Mouse (Mus musculus) G1E (cell line): ENCODE measurements around the gene Spata9.
"Not testable (repeated sequence)": the region's sequence is repeated elsewhere in the genome, so short reads cannot be mapped to it uniquely, and the experiment has no call there.

Experiments
- CTCF ChIP-seq: IDR thresholded peaks from 2 replicates; pipeline ENCODE4 v1.5.1; 2012; ENCODE audit warnings: low read depth, low read length, inconsistent platforms, mixed read lengths
- GATA1 ChIP-seq: IDR thresholded peaks from 2 replicates; pipeline ENCODE4 v1.6.1; 2012; ENCODE audit warnings: borderline replicate concordance, low read length, inconsistent platforms, mixed read lengths
- GATA2 ChIP-seq: IDR thresholded peaks from 2 replicates; pipeline ENCODE4 v1.6.1; 2012; ENCODE audit warnings: low read depth, low read length, inconsistent platforms, borderline replicate concordance
- POLR2AphosphoS5 ChIP-seq: IDR thresholded peaks from 2 replicates; pipeline ENCODE4 v1.6.1; 2012; ENCODE audit warnings: low read depth, low read length, inconsistent platforms; ENCODE audit not compliant: insufficient replicate concordance
- TAL1 ChIP-seq: conservative IDR thresholded peaks from 2 replicates; pipeline ENCODE4 v1.6.1; 2012; ENCODE audit warnings: low read depth, low read length, inconsistent platforms, mixed read lengths

DNA sequence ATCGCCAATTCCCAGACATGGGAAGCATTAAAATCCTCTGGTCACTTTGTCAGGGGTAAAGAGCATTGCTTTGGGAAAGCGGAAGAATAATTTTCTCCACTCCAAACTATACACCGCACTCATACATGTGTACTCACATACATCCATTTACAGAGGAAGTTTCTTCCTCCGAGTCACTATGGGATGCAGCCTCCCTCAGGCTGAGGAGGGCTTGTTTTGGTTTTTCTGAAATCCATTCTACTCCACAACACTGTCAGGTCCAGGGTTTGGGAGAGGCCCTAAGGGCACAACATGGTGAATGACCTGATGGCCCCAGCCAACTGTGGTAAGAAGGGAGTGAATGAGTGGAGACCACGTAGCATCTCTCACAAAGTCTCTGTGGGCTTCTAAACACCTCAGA lies 37.9 kb upstream of the Spata9 start:
- not testable (repeated sequence) for TF ChIP-seq CTCF, TAL1, GATA1, POLR2AphosphoS5, GATA2
